Comparison of ENCODE assay signal across 8 mouse cellular contexts in the genomic region with DNA sequence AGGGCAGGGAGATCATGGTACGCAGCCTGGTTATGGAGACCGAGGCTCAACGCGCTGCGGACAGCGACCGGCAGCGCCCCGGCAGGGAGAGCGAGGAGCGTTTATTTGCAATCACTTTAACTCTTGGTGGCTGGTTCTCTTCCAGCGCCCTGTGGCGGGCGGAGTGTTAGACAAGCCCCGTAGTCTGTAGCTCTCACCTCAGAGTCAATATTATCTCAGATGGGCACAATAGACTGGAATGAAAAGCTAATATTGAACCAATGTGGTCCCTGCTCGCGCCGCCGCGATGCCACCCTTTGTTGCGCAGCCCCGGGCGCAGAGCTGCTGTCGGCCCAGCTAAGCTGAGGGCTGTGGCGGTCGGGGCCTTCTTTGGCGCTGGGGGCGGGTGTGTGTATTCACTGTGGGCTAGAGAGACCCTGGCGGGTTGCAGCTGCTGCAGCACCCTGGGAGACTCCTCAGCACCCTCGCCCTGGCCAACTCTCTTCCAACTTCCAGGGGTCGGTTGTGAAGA. TPM values are rescaled to one million over a fixed set of nuclear protein-coding genes. Genes with fewer than 3 reads are reported as not detected.
A peak's percentile ranks its signal among the peaks of the same experiment; 100 is the strongest.
DNase-seq lines count a peak whose midpoint lies in the region; ATAC-seq lines count a peak whose summit lies in the region.

No protein-coding gene starts in this region.

- no peaks in the 10 kb centered on the region for H3K9me3 ChIP-seq in embryonic facial prominence, embryonic 12.5 days
- H3K9me3 ChIP-seq in hindbrain, embryonic 13.5 days, result no peaks in the 10 kb centered on the region

- 0 out of 2 replicates have a peak, but pooled peaks have one; percentile 25 for ATAC-seq in embryonic facial prominence, embryonic 12.5 days (ENCODE audit: insufficient number of reproducible peaks, insufficient read depth, low FRiP score, low TSS enrichment)
- ATAC-seq in hindbrain, embryonic 13.5 days (ENCODE audit: low FRiP score), result no peak
- no peak for ATAC-seq in CD4-positive, CD25-positive, alpha-beta regulatory T cell, adult 4 months

- DNase-seq in kidney, postnatal 10 days, result peak; percentile 31
- DNase-seq in kidney, adult 11 months, result no peak
- DNase-seq in neural tube, embryonic 10.5 days (ENCODE audit: extremely low spot score, low spot score), result peak; percentile 73
- no peak for DNase-seq in adrenal gland, postnatal 4 days (ENCODE audit: low spot score in 2 of 2)
- no peak for DNase-seq in adrenal gland, postnatal 36 days

- H3K36me3 ChIP-seq in embryonic facial prominence, embryonic 12.5 days, result no peaks in the 10 kb centered on the region
- H3K36me3 ChIP-seq in hindbrain, embryonic 13.5 days, result no peaks in the 10 kb centered on the region

- H3K27me3 ChIP-seq in embryonic facial prominence, embryonic 12.5 days, result peaks cover 85% of the 10 kb centered on the region
- H3K27me3 ChIP-seq in hindbrain, embryonic 13.5 days, result peaks cover 98% of the 10 kb centered on the region

- peaks cover 6% of the 10 kb centered on the region; the same call in 1 of the 2 replicates for H3K4me1 ChIP-seq in embryonic facial prominence, embryonic 12.5 days
- H3K4me1 ChIP-seq in hindbrain, embryonic 13.5 days (replicated peaks), result peaks cover 8% of the 10 kb centered on the region

- WGBS in embryonic facial prominence, embryonic 12.5 days, result under 1% methylated on average over 31 of the region's 31 CpGs
- WGBS in hindbrain, embryonic 13.5 days, result under 1% methylated on average over 31 of the region's 31 CpGs

- 0 out of 2 replicates have a peak overlapping the region, but pooled peaks have one; percentile 10 for H3K9ac ChIP-seq in embryonic facial prominence, embryonic 12.5 days
- H3K9ac ChIP-seq in hindbrain, embryonic 13.5 days, result no peak overlapping the region

- H3K4me2 ChIP-seq in embryonic facial prominence, embryonic 12.5 days (replicated peaks), result peak overlapping the region; percentile 37
- peak overlapping the region; percentile 26; the same call in 1 of the 2 replicates for H3K4me2 ChIP-seq in hindbrain, embryonic 13.5 days

- H3K4me3 ChIP-seq in embryonic facial prominence, embryonic 12.5 days, result peak overlapping the region; percentile 19
- no peak overlapping the region; the same call in 1 of the 2 replicates for H3K4me3 ChIP-seq in hindbrain, embryonic 13.5 days

- no peak overlapping the region for H3K27ac ChIP-seq in embryonic facial prominence, embryonic 12.5 days
- no peak overlapping the region for H3K27ac ChIP-seq in hindbrain, embryonic 13.5 days

RNA-seq across cellular contexts. Expression of gene Emx2, which starts 6.7 kb away (rescaled TPM):
- 20.6 and 23.7 TPM in 2 replicates for polyA plus RNA-seq in embryonic facial prominence, embryonic 12.5 days (2016; fragmentation: Nextera tagmentation; extraction: Ambion mirVana)
- polyA plus RNA-seq in hindbrain, embryonic 13.5 days (2015; fragmentation: Nextera tagmentation; extraction: Ambion mirVana), result 0.74 and 1.1 TPM in 2 replicates
- polyA plus RNA-seq in CD4-positive, CD25-positive, alpha-beta regulatory T cell, adult 4 months (2017; shearing (Covaris generic)), result not detected
- 10 to 100 TPM in 1 of 2 experiments, under 1 TPM in 1; 0.96 to 14.3 TPM for total RNA-seq in adrenal gland, postnatal 4 days (2021)
- total RNA-seq in adrenal gland, postnatal 36 days (2021), result under 1 TPM; 0.26 TPM

Comparison
In these comparisons a context has a peak if more than half of its experiments do, and no peak if none do; other contexts are left out.
1. DNase-seq: peak in kidney, postnatal 10 days (single experiment) and neural tube, embryonic 10.5 days (single experiment); none in kidney, adult 11 months (single experiment), adrenal gland, postnatal 4 days (0 of 2) and adrenal gland, postnatal 36 days (0 of 2).
2. RNA of gene Emx2, which starts 6.7 kb away (polyA plus RNA-seq): 20.6 to 23.7 TPM in embryonic facial prominence, embryonic 12.5 days; 0.74 to 1.1 TPM in hindbrain, embryonic 13.5 days and not detected in CD4-positive, CD25-positive, alpha-beta regulatory T cell, adult 4 months; every median in the first group is over 10 times any median in the second.